Mouse (Mus musculus) left cerebral cortex, postnatal 14 days (tissue): ENCODE measurements at regions not wholly inside any gene's neighbourhood (a gene's known extent, or its start where the extent isn't known, plus 50 kb on each side); places are given as distances from the start of the nearest gene placed in this dataset.

Source experiments
- DNase-seq, 2 experiments: peaks; one replicate each; pipeline ENCODE4 v3.0.0; 2021 to 2022; ENCODE audit warnings: low spot score in 2 of 2, mixed read lengths in 1 of 2
- intact Hi-C: fragments of 180-260 bp; cut with DNase I; formaldehyde crosslinking; loops from one replicate; pipeline ENCODE4 v1.15.1; 2025

- intact Hi-C loops, result no loop called here
- DNase-seq, result no peak
Observed at GRCm38 (mm10) chr9:92661938-92662337, 119.9 kb downstream of the Plod2 start.

GRCm38 (mm10) chr9:92667361-92667881 is 125.4 kb downstream of the Plod2 start:
- intact Hi-C loops, result no loop called here
- peak in 1 of 2 experiments; percentile 14 for DNase-seq

- intact Hi-C loops, result no loop called here
- no peak for DNase-seq
Observed at GRCm38 (mm10) chr9:92671966-92672365, 129.9 kb downstream of the Plod2 start.

GRCm38 (mm10) chr9:92694361-92695016 is 152.5 kb downstream of the Plod2 start:
- intact Hi-C loops, result no loop called here
- peak; percentile 6 to 12 for DNase-seq

- DNase-seq, result no peak
- intact Hi-C loops, result no loop called here
Observed at GRCm38 (mm10) chr9:92697971-92698370, 155.9 kb downstream of the Plod2 start.

- intact Hi-C loops, result no loop called here
- DNase-seq, result no peak
Observed at GRCm38 (mm10) chr9:92704752-92705151, 162.7 kb downstream of the Plod2 start.

GRCm38 (mm10) chr9:92707011-92707410 is 165.0 kb downstream of the Plod2 start:
- intact Hi-C loops, result no loop called here
- no peak for DNase-seq

GRCm38 (mm10) chr9:92717176-92717575 is 175.2 kb downstream of the Plod2 start:
- intact Hi-C loops, result no loop called here

GRCm38 (mm10) chr9:92718337-92718736 is 176.3 kb downstream of the Plod2 start:
- intact Hi-C loops, result no loop called here
- DNase-seq, result no peak

More at GRCm38 (mm10) chr9:92717176-92717575, 175.2 kb downstream of the Plod2 start:
- no peak for DNase-seq

GRCm38 (mm10) chr9:92719251-92719650 is 177.2 kb downstream of the Plod2 start:
- DNase-seq, result no peak
- intact Hi-C loops, result no loop called here

- DNase-seq, result no peak
Observed at GRCm38 (mm10) chr9:92728864-92729263, 186.8 kb downstream of the Plod2 start.

GRCm38 (mm10) chr9:92731396-92731795 is 189.4 kb downstream of the Plod2 start:
- intact Hi-C loops, result no loop called here
- DNase-seq, result peak; percentile 65 to 76

More at GRCm38 (mm10) chr9:92728864-92729263, 186.8 kb downstream of the Plod2 start:
- intact Hi-C loops, result no loop called here

- peak; percentile 17 to 24 for DNase-seq
- intact Hi-C loops, result no loop called here
Observed at GRCm38 (mm10) chr9:92767532-92767931, 225.5 kb downstream of the Plod2 start.

GRCm38 (mm10) chr9:92768432-92768831 is 226.4 kb downstream of the Plod2 start:
- intact Hi-C loops, result no loop called here
- peak; percentile 54 to 70 for DNase-seq

GRCm38 (mm10) chr9:92769528-92769927 is 227.5 kb downstream of the Plod2 start:
- intact Hi-C loops, result no loop called here
- no peak for DNase-seq

- no peak for DNase-seq
- intact Hi-C loops, result no loop called here
Observed at GRCm38 (mm10) chr9:92771002-92771401, 229.0 kb downstream of the Plod2 start.

- intact Hi-C loops, result no loop called here
- no peak for DNase-seq
Observed at GRCm38 (mm10) chr9:92771716-92772115, 229.7 kb downstream of the Plod2 start.

- no peak for DNase-seq
- intact Hi-C loops, result no loop called here
Observed at GRCm38 (mm10) chr9:92782922-92783454, 241.0 kb downstream of the Plod2 start.

- DNase-seq, result no peak
- intact Hi-C loops, result no loop called here
Observed at GRCm38 (mm10) chr9:92799695-92800094, 257.7 kb downstream of the Plod2 start.

GRCm38 (mm10) chr9:92809469-92809868 is 267.4 kb downstream of the Plod2 start:
- intact Hi-C loops, result no loop called here
- DNase-seq, result no peak

GRCm38 (mm10) chr9:92820721-92821120 is 278.7 kb downstream of the Plod2 start:
- DNase-seq, result no peak
- intact Hi-C loops, result no loop called here
